Mouse (Mus musculus) heart, embryonic 16.5 days (tissue): ENCODE data around the gene Sall2. TPM values are rescaled to one million over a fixed set of nuclear protein-coding genes. Genes with fewer than 3 reads are reported as not detected.
"Not testable (repeated sequence)": the region's sequence is repeated elsewhere in the genome, so short reads cannot be mapped to it uniquely, and the experiment has no call there.

Source experiments
- ATAC-seq: fragments of 200-750 bp; cut with Nextera tagmentation; replicated peaks from 2 replicates; pipeline ENCODE4 v1.8.0; 2017; ENCODE audit warnings: moderate number of reproducible peaks; ENCODE audit not compliant: insufficient read depth, low FRiP score; ENCODE audit errors: extremely low read depth
- H3K27ac ChIP-seq: fragments of 300-500 bp; sonication (generic); 2 replicates; pipeline ENCODE4 v1.5.1; 2014; ENCODE audit warnings: mild to moderate bottlenecking, low read length, control low read depth, moderate library complexity
- H3K27me3 ChIP-seq: fragments of 300-500 bp; sonication (generic); 2 replicates; pipeline ENCODE4 v1.6.1; 2014; ENCODE audit warnings: low read length, mixed read lengths; ENCODE audit not compliant: control insufficient read depth, insufficient read depth
- H3K36me3 ChIP-seq: fragments of 300-500 bp; sonication (generic); 2 replicates; pipeline ENCODE4 v1.6.1; 2014; ENCODE audit not compliant: control insufficient read depth, insufficient read depth
- H3K4me1 ChIP-seq: fragments of 300-500 bp; sonication (generic); 2 replicates; pipeline ENCODE4 v1.6.1; 2014; ENCODE audit warnings: low read length, mixed read lengths; ENCODE audit not compliant: control insufficient read depth, insufficient read depth
- H3K4me2 ChIP-seq: fragments of 300-500 bp; sonication (generic); 2 replicates; pipeline ENCODE4 v1.6.1; 2014; ENCODE audit warnings: low read depth, mild to moderate bottlenecking, control low read depth, low read length
- H3K4me3 ChIP-seq: fragments of 300-500 bp; sonication (generic); 2 replicates; pipeline ENCODE4 v1.5.1; 2014; ENCODE audit warnings: mild to moderate bottlenecking, control low read depth, low read length
- H3K9ac ChIP-seq: fragments of 300-500 bp; sonication (generic); 2 replicates; pipeline ENCODE4 v1.6.1; 2014; ENCODE audit warnings: low read length, control low read depth
- H3K9me3 ChIP-seq: fragments of 300-500 bp; sonication (generic); replicated peaks from 2 replicates; pipeline ENCODE4 v1.6.1; 2016; ENCODE audit warnings: low read length; ENCODE audit not compliant: control insufficient read depth
- whole genome bisulfite sequencing: fragments of 180-500 bp; shearing (Covaris S2); extraction: QIAGEN DNeasy Blood & Tissue Kit; methylation state at CpG from one replicate; pipeline ENCODE4 v1.1.7; 2014; 5-methylcytosine and 5-hydroxymethylcytosine counted together
- polyA plus RNA-seq: library from polyadenylated mRNA; unstranded; fragments of >200 nt; fragmentation: Nextera tagmentation; extraction: Ambion mirVana; gene quantifications from 2 replicates; pipeline ENCODE4 v1.2.1, GENCODE M21; 2015

Gene Sall2
- polyA plus RNA-seq, 1 experiment from 2014 or later = 5.1 TPM

DNA sequence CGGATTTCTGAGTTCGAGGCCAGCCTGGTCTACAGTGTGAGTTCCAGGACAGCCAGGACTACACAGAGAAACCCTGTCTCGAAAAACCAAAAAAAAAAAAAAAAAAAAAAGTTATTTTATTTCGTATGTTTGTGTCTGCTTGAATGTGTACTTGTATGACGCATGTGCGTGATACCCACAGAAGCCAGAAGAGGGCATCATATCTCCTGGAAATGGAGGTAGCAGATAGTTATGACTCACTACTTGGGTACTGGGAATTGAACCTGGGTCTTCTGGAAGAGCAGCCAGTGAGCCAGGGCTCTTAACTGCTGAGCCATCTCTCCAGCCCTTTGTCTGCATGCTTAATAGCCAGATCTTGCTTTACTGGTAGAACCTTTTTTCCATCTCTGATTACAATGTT, 18.2 kb downstream of the Sall2 start:
- H3K4me1 ChIP-seq = not testable (repeated sequence)

DNA sequence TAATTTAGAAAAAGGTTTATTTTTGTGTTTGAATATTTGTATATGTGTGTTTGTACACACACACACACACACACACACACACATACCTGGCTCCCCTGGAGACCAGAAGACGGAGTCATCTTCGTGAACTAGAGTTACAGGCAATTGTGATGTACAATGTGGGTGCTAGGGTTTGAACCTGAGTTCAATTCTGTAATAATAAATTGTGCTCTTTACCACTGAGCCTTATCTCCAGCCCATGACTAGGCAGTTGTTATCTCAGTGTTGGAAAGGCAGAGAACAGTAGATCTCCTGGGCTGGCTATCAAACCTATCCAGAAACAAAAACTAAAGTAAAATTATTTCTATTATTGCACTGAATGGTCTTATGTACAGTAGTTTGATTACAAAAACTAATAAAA, 22.5 kb downstream of the Sall2 start:
- no peak overlapping the region for H3K27ac ChIP-seq
- WGBS = 94% methylated on average over 2 of the region's 2 CpGs
- no peaks in the 10 kb centered on the region; the same call in 1 of the 2 replicates for H3K9me3 ChIP-seq
- H3K4me3 ChIP-seq = no peak overlapping the region
- peaks cover 3% of the 10 kb centered on the region for H3K36me3 ChIP-seq
- no peak for ATAC-seq
- no peak overlapping the region for H3K4me2 ChIP-seq
- no peak overlapping the region for H3K9ac ChIP-seq
- no peaks in the 10 kb centered on the region for H3K27me3 ChIP-seq
- peaks cover 6% of the 10 kb centered on the region for H3K4me1 ChIP-seq

More for the DNA sequence above, 18.2 kb downstream of the Sall2 start:
- H3K27ac ChIP-seq, H3K4me2 ChIP-seq, H3K9me3 ChIP-seq, H3K4me3 ChIP-seq, ATAC-seq, H3K9ac ChIP-seq, H3K27me3 ChIP-seq: not testable (repeated sequence)
- WGBS = 96% methylated on average over 5 of the region's 6 CpGs
- peaks cover 24% of the 10 kb centered on the region for H3K36me3 ChIP-seq

DNA sequence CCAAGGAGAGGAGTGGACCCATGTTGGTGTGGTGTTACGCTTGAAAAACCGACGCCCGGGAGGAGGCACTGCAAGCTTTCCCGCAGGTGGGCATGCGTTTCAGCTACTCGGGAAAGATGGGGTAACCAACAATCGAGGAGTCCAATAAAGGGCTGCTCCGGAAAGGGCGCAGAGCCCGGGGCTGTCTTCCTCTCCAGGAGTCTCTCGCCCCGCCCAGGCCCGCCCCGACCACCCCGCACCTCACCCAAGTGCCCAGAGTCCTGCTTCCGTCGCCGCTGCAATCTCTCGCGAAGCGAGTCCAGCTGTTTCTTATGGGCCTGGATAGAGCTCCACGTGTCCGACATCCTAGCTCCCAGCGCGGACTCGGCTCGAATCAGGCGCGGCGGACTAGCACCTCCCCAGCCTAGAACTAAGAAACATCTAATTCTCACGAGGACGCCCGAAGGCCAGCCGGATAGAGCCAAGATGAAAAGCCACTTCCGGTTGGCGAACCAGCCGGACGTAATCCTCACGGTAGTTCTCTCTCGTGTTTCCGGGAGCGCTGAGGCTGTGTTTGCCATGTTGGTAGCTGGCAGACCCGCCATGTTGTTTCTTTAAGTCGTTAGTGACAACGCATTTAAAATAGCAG, 23.8 kb downstream of the Sall2 start, which contains the start of gene Mettl3:
Mettl3 (minus strand) TSS at position 485 of the 628 bp plus-strand sequence.
- H3K4me2 ChIP-seq = peak within 1 kb of the TSS; percentile 86
- H3K9me3 ChIP-seq = no peaks in the 10 kb centered on the region
- H3K27ac ChIP-seq = peak within 1 kb of the TSS; percentile 97
- under 1% methylated on average over 46 of the region's 46 CpGs for WGBS
- peak within 1 kb of the TSS; percentile 91 for H3K4me3 ChIP-seq
- H3K27me3 ChIP-seq = no peaks in the 10 kb centered on the region
- H3K36me3 ChIP-seq = peaks cover 4% of the 10 kb centered on the region
- H3K9ac ChIP-seq = peak within 1 kb of the TSS; percentile 84
- peaks cover 6% of the 10 kb centered on the region for H3K4me1 ChIP-seq
- ATAC-seq = peak; percentile 92

- H3K27ac ChIP-seq, H3K4me1 ChIP-seq, H3K9ac ChIP-seq, H3K9me3 ChIP-seq, H3K4me3 ChIP-seq, H3K27me3 ChIP-seq, ATAC-seq, H3K4me2 ChIP-seq: not testable (repeated sequence)
- 85% methylated on average over 3 of the region's 3 CpGs for WGBS
- H3K36me3 ChIP-seq = peaks cover 13% of the 10 kb centered on the region
Measured at GRCm38 (mm10) chr14:52303517-52303916, 25.0 kb downstream of the Sall2 start.

DNA sequence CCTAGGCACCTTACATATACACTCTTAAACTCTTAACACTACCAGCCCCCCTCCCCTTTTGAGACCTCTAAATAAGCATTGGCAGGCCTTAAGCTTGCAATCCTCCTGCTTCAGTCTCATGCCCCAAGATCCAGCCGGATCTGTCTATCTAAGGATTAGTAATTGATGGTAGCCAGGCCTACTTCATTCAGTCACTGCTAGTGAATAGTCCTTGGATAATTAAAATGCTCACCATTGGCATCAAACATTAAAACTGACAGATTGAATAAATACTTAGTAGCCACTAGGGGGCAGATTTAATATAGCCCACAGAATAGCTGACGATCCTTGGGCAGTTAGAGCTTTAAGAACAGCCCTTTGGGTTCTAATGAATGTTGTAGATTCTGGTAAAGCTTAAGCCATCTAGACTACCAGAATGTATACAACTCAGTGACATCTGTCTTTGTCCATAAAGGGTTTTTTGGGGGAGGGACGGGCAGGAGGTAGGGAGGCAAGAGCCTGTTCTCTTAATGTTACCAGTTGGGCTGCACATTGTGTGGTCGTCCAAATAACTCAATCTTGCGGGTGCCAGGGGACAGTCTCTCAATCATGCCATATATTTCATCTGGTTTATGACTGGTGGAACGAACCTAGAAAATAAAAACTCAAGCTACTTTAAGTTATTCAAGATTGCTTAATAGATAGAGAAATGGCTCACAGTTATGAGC, 32.9 kb downstream of the Sall2 start:
- peaks cover 50% of the 10 kb centered on the region for H3K36me3 ChIP-seq
- H3K4me2 ChIP-seq = no peak overlapping the region
- no peak overlapping the region for H3K9ac ChIP-seq
- H3K4me3 ChIP-seq = no peak overlapping the region
- no peaks in the 10 kb centered on the region for H3K9me3 ChIP-seq
- WGBS = 67% methylated on average over 6 of the region's 6 CpGs
- no peaks in the 10 kb centered on the region for H3K27me3 ChIP-seq
- no peaks in the 10 kb centered on the region for H3K4me1 ChIP-seq
- ATAC-seq = no peak
- no peak overlapping the region for H3K27ac ChIP-seq

DNA sequence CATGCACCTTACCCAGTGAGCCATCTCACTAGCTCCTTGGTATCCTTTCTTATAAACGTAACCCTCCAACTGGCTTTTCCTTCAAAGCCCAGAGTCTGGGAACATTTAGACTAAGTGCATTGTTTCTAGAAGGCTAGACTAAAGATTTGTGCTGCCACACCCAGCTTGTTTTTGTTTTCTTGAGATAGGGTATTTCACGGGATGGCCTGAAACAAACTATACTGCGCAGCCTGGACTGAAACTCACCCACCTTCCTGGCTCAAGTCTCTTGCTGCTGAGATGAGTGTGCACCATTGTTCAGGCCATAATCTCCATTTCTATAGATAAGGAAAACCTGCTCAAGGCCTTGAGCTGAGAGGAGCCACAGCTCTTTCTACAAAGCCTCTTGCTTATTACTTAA, 44.4 kb downstream of the Sall2 start:
- Histone ChIP-seq H3K27me3 (no peaks in the 10 kb centered on the region), H3K4me2 (no peak overlapping the region), H3K9me3 (no peaks in the 10 kb centered on the region), H3K36me3 (peaks cover 17% of the 10 kb centered on the region), H3K4me3 (no peak overlapping the region), H3K9ac (no peak overlapping the region), H3K4me1 (peaks cover 8% of the 10 kb centered on the region), H3K27ac (no peak overlapping the region)
- ATAC-seq = no peak
- WGBS = 76% methylated on average over 3 of the region's 3 CpGs

DNA sequence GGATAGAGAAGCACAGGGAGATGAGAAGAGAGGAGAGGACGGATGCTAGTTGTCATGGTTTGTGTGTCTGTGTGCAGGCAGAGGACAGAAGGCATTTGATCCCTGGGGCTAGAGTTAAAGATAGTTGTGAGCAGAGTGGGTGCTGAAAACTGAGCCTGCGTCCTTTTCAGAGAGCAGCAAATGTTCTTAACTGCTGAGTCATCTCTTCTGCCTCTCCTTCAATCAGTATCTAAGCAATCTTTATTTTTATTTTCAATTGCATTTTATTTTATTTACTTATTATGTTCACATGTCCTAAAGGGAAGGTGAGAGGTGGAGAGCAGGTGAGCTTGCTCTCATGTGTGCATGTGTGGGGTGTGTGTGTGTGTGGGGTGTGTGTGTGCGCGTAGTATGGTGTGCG, 44.9 kb downstream of the Sall2 start:
- no peaks in the 10 kb centered on the region for H3K9me3 ChIP-seq
- no peak overlapping the region for H3K4me2 ChIP-seq
- H3K27me3 ChIP-seq = no peaks in the 10 kb centered on the region
- H3K9ac ChIP-seq = no peak overlapping the region
- H3K36me3 ChIP-seq = peaks cover 17% of the 10 kb centered on the region
- no peak for ATAC-seq
- no peak overlapping the region for H3K4me3 ChIP-seq
- H3K27ac ChIP-seq = no peak overlapping the region
- H3K4me1 ChIP-seq = peaks cover 8% of the 10 kb centered on the region
- 93% methylated on average over 5 of the region's 5 CpGs for WGBS

GRCm38 (mm10) chr14:52279747-52280120, 48.8 kb downstream of the Sall2 start:
- peaks cover 5% of the 10 kb centered on the region for H3K36me3 ChIP-seq
- H3K4me1 ChIP-seq = peaks cover 12% of the 10 kb centered on the region
- H3K27ac ChIP-seq = peak overlapping the region; percentile 82
- ATAC-seq = peak; percentile 11; the same call in 1 of the 2 replicates
- 1% methylated on average over 21 of the region's 21 CpGs for WGBS
- H3K4me3 ChIP-seq = peak overlapping the region; percentile 82
- H3K4me2 ChIP-seq = peak overlapping the region; percentile 81
- H3K9me3 ChIP-seq = no peaks in the 10 kb centered on the region
- H3K27me3 ChIP-seq = no peaks in the 10 kb centered on the region
- peak overlapping the region; percentile 93 for H3K9ac ChIP-seq
